Mouse (Mus musculus): Measurements from ENCODE around the gene Efcab14. TPM values are rescaled to one million over a fixed set of nuclear protein-coding genes. Genes with fewer than 3 reads are reported as not detected.

The Efcab14 gene
- polyA plus RNA-seq (2015; fragmentation: Nextera tagmentation; extraction: Ambion mirVana): 16.0 and 21.4 TPM in 2 replicates

GRCm38 (mm10) chr4:115737551-115738041, at the start of gene Efcab14:
Efcab14 (plus strand) TSS chr4:115737744.

DNA sequence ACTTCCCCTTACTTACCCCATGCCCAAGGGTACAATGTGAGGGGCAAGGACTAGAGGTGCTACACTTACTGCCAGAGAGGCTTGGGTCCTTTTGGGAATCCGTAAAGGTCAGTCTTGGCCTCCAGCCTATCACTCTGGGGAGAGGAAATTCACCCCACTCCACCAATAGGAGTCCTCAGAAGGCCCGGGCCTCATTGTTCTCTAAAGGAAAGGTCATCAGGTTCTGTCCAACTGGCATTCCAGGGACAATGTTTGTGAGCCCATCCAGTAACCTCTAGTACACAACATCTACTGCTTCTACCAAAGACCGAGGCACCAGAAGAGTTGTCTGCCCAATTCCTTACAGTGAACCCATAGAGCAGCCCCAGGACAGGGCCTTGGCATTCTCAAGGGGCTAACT, 43.4 kb downstream of the Efcab14 start, which contains the start of gene Tex38:
Gene Tex38 (minus strand): TSS at position 101 of the 400 bp plus-strand sequence.

GRCm38 (mm10) chr4:115784769-115785510, 47.4 kb downstream of the Efcab14 start, which contains the start of gene Atpaf1:
Atpaf1 (plus strand) TSS chr4:115784812.

Other genes with a start within 250 kb of the Efcab14 start
- gene Cyp4a14, start 241.6 kb upstream of the Efcab14 start, polyA plus RNA-seq (2015; fragmentation: Nextera tagmentation; extraction: Ambion mirVana): 0.08 and 0.87 TPM in 2 replicates
- 0.10 and 0.28 TPM in 2 replicates for gene Cyp4a10, start 219.5 kb upstream of the Efcab14 start, polyA plus RNA-seq (2015; fragmentation: Nextera tagmentation; extraction: Ambion mirVana)
- 0.17 TPM in 1 of 2 replicates, not detected in the other for gene Cyp4a31, start 174.1 kb upstream of the Efcab14 start, polyA plus RNA-seq (2015; fragmentation: Nextera tagmentation; extraction: Ambion mirVana)
- not detected in 2 replicates for gene Cyp4a32, start 136.8 kb upstream of the Efcab14 start, polyA plus RNA-seq (2015; fragmentation: Nextera tagmentation; extraction: Ambion mirVana)
- 2.2 and 2.5 TPM in 2 replicates for gene Cyp4b1, start 90.0 kb upstream of the Efcab14 start, polyA plus RNA-seq (2015; fragmentation: Nextera tagmentation; extraction: Ambion mirVana)
- 0.28 TPM in 1 of 2 replicates, not detected in the other for gene Tex38, start 43.3 kb downstream of the Efcab14 start, polyA plus RNA-seq (2015; fragmentation: Nextera tagmentation; extraction: Ambion mirVana)
- gene Atpaf1, start 47.1 kb downstream of the Efcab14 start, polyA plus RNA-seq (2015; fragmentation: Nextera tagmentation; extraction: Ambion mirVana): 23.7 and 26.4 TPM in 2 replicates
- 9.3 and 9.4 TPM in 2 replicates for gene Mob3c, start 90.3 kb downstream of the Efcab14 start, polyA plus RNA-seq (2015; fragmentation: Nextera tagmentation; extraction: Ambion mirVana)
- gene Mknk1, start 101.5 kb downstream of the Efcab14 start, polyA plus RNA-seq (2015; fragmentation: Nextera tagmentation; extraction: Ambion mirVana): 18.9 TPM in 2 replicates
- gene Kncn, start 146.7 kb downstream of the Efcab14 start, polyA plus RNA-seq (2015; fragmentation: Nextera tagmentation; extraction: Ambion mirVana): not detected in 2 replicates
- gene 6430628N08Rik, start 152.9 kb downstream of the Efcab14 start, polyA plus RNA-seq (2015; fragmentation: Nextera tagmentation; extraction: Ambion mirVana): not detected in 2 replicates
- not detected in 2 replicates for gene Dmbx1, start 202.2 kb downstream of the Efcab14 start, polyA plus RNA-seq (2015; fragmentation: Nextera tagmentation; extraction: Ambion mirVana)

All from urinary bladder, postnatal 0 days (tissue).